Mouse (Mus musculus): Measurements from ENCODE around the gene H2-Eb1.

DNA sequence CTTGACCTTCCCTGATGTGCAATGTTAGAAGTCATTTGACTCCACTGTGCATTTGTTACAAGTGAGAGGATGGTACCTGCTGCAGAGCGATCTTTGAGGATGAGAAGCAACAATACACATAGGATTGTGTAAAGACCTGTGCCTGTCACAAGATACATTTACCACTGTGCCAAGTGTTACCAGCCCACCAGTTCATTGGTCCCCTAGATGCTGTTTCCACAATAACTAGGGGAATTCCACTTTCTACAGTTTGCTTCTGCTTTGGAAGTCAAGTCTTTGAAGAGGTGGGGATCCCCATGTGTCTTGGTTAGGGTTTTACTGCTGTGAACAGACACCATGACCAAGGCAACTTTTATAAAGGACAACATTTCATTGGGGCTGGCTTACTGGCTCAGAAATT is 25.5 kb downstream of the H2-Eb1 start:
- TF ChIP-seq CTCF (IDR thresholded peaks at IDR 0.05; ENCODE audit: low read depth, low read length), result no peak
- no peak for TF ChIP-seq POLR2A (IDR thresholded peaks at IDR 0.05; ENCODE audit: extremely low read depth, insufficient read depth, low read length)

All from liver, adult 2 months (tissue).